ENCODE assay signal across 8 mouse cellular contexts in the genomic region with DNA sequence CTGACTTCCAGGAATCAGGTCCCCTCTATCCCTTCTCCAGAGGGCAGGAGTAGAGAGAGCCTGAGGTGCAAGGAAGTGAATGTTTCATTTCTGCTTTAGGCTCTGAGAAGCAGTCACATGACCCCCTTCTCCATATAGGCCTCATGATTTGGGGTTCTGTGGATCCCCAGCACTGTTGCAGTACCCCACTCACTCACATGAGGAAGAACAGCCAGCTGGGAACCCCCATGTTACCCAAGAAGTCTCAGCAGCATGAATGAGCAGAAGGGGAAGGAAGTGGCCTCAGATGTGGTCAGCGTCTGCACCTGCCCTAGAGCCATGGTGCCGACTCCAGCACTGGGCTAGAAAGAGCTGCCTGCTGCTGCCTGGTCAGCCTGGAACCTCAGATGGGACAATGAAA. TPM values are rescaled to one million over a fixed set of nuclear protein-coding genes. Genes with fewer than 3 reads are reported as not detected.
DNase-seq lines count a peak whose midpoint lies in the region; ATAC-seq and TF ChIP-seq lines count a peak whose summit lies in the region.

No protein-coding gene starts in this region.

- intact Hi-C loops in heart, postnatal 25 days (cut with DNase I) = no loop called here

- H3K27ac ChIP-seq in forebrain, embryonic 15.5 days (replicated peaks) = peak overlapping the region; percentile 80; the same call in 1 of the 2 replicates
- no peak overlapping the region for H3K27ac ChIP-seq in limb, embryonic 14.5 days (replicated peaks; ENCODE audit: low read depth, low read length)

- no peak for TF ChIP-seq POLR2A in limb, embryonic 14.5 days (IDR thresholded peaks at IDR 0.05; ENCODE audit: borderline replicate concordance, extremely low read depth, insufficient read depth, insufficient read length)

- no peaks in the 10 kb centered on the region for H3K9me3 ChIP-seq in forebrain, embryonic 15.5 days
- H3K9me3 ChIP-seq in limb, embryonic 14.5 days (ENCODE audit: control insufficient read depth, low read length) = no peaks in the 10 kb centered on the region

- H3K36me3 ChIP-seq in forebrain, embryonic 15.5 days = peaks cover 32% of the 10 kb centered on the region
- peaks cover 51% of the 10 kb centered on the region for H3K36me3 ChIP-seq in limb, embryonic 14.5 days (ENCODE audit: control insufficient read depth, insufficient read depth, low read length)

- no peak for ATAC-seq in forebrain, embryonic 15.5 days (replicated peaks)
- ATAC-seq in limb, embryonic 14.5 days (ENCODE audit: low FRiP score, low read depth) = no peak
- no peak for ATAC-seq in erythroblast, adult 5-6 weeks (replicated peaks; ENCODE audit: low FRiP score, poor library complexity, severe bottlenecking)

- H3K27me3 ChIP-seq in forebrain, embryonic 15.5 days = no peaks in the 10 kb centered on the region
- H3K27me3 ChIP-seq in limb, embryonic 14.5 days (ENCODE audit: control insufficient read depth, insufficient read depth, low read length) = no peaks in the 10 kb centered on the region

- no peak overlapping the region for H3K9ac ChIP-seq in forebrain, embryonic 15.5 days (replicated peaks)
- H3K9ac ChIP-seq in limb, embryonic 14.5 days (ENCODE audit: low read depth, low read length, severe bottlenecking) = 0 out of 2 replicates have a peak overlapping the region, but pooled peaks have one; percentile 6

- H3K4me3 ChIP-seq in forebrain, embryonic 15.5 days = no peak overlapping the region
- no peak overlapping the region for H3K4me3 ChIP-seq in limb, embryonic 14.5 days (replicated peaks; ENCODE audit: low read length)

- DNase-seq in heart, adult 8-10 months (ENCODE audit: low spot score) = peak; percentile 50
- DNase-seq in heart, postnatal 25 days (ENCODE audit: low spot score) = no peak
- DNase-seq in limb, embryonic 14.5 days (ENCODE audit: low spot score) = no peak
- DNase-seq in natural killer cell, adult 2 months (ENCODE audit: low spot score in 2 of 2) = peak; percentile 83 to 86
- no peak for DNase-seq in kidney, postnatal 14 days
- DNase-seq in embryo, embryonic 9.5 days (ENCODE audit: extremely low spot score) = no peak

- H3K4me1 ChIP-seq in forebrain, embryonic 15.5 days = peaks cover 59% of the 10 kb centered on the region
- peaks cover 40% of the 10 kb centered on the region for H3K4me1 ChIP-seq in limb, embryonic 14.5 days (ENCODE audit: control insufficient read depth, insufficient read depth, low read length)

- no peak overlapping the region for H3K4me2 ChIP-seq in forebrain, embryonic 15.5 days (replicated peaks)
- no peak overlapping the region for H3K4me2 ChIP-seq in limb, embryonic 14.5 days (replicated peaks; ENCODE audit: low read depth, low read length, severe bottlenecking)

- 93% methylated on average over 2 of the region's 2 CpGs for WGBS in forebrain, embryonic 15.5 days
- 77% methylated on average over 2 of the region's 2 CpGs for WGBS in limb, embryonic 14.5 days

RNA-seq across cellular contexts. Expression of a gene that starts 23.3 kb away (rescaled TPM):
- total RNA-seq in heart, adult 8-10 months (2022) = not detected
- total RNA-seq in heart, postnatal 25 days (2021) = not detected
- polyA plus RNA-seq in forebrain, embryonic 15.5 days (2015; fragmentation: Nextera tagmentation; extraction: Ambion mirVana) = 0.10 TPM in 1 of 2 replicates, not detected in the other
- polyA plus RNA-seq in limb, embryonic 14.5 days (2012; rRNA removed) = 0.06 and 0.12 TPM in 2 replicates
- polyA plus RNA-seq in limb, embryonic 14.5 days (2014; fragmentation: Nextera tagmentation; extraction: Ambion mirVana) = not detected in 2 replicates
- total RNA-seq in erythroblast, adult 5-6 weeks (2015; ENCODE audit: low replicate concordance) = not detected in 2 replicates
- total RNA-seq in erythroblast, adult 5-6 weeks (2017; ENCODE audit: low replicate concordance) = not detected in 2 replicates

RNA-seq across cellular contexts. Expression of a gene that starts 27.0 kb away (rescaled TPM):
- 10 to 100 TPM in 2 of 4 experiments, 1 to 10 TPM in 2; 8.5 to 13.9 (median 9.8) TPM for total RNA-seq in heart, adult 8-10 months (2022)
- 10 to 100 TPM; 11.9 to 13.8 TPM for total RNA-seq in heart, postnatal 25 days (2021)
- 84.6 and 87.8 TPM in 2 replicates for polyA plus RNA-seq in forebrain, embryonic 15.5 days (2015; fragmentation: Nextera tagmentation; extraction: Ambion mirVana)
- polyA plus RNA-seq in limb, embryonic 14.5 days (2012; rRNA removed) = 86.6 and 108 TPM in 2 replicates
- polyA plus RNA-seq in limb, embryonic 14.5 days (2014; fragmentation: Nextera tagmentation; extraction: Ambion mirVana) = 61.6 and 63.1 TPM in 2 replicates
- total RNA-seq in erythroblast, adult 5-6 weeks (2015; ENCODE audit: low replicate concordance) = 1.5 TPM in 1 of 2 replicates, not detected in the other
- total RNA-seq in erythroblast, adult 5-6 weeks (2017; ENCODE audit: low replicate concordance) = 0.28 and 4.2 TPM in 2 replicates

RNA-seq across cellular contexts. Expression of a gene that starts 34.1 kb away (rescaled TPM):
- 1 to 10 TPM in 2 of 4 experiments, not detected in 2; 1.4 TPM for total RNA-seq in heart, adult 8-10 months (2022)
- 1 to 10 TPM in 1 of 2 experiments, not detected in 1; 1.4 TPM for total RNA-seq in heart, postnatal 25 days (2021)
- polyA plus RNA-seq in forebrain, embryonic 15.5 days (2015; fragmentation: Nextera tagmentation; extraction: Ambion mirVana) = 0.60 and 0.92 TPM in 2 replicates
- polyA plus RNA-seq in limb, embryonic 14.5 days (2012; rRNA removed) = 1.1 TPM in 1 of 2 replicates, not detected in the other
- polyA plus RNA-seq in limb, embryonic 14.5 days (2014; fragmentation: Nextera tagmentation; extraction: Ambion mirVana) = 0.61 and 1.1 TPM in 2 replicates
- 5.9 TPM in 1 of 2 replicates, not detected in the other for total RNA-seq in erythroblast, adult 5-6 weeks (2015; ENCODE audit: low replicate concordance)
- total RNA-seq in erythroblast, adult 5-6 weeks (2017; ENCODE audit: low replicate concordance) = not detected in 2 replicates

RNA-seq across cellular contexts. Expression of a gene that starts 43.3 kb away (rescaled TPM):
- total RNA-seq in heart, adult 8-10 months (2022) = 1 to 10 TPM; 1.2 to 2.4 (median 2.1) TPM
- total RNA-seq in heart, postnatal 25 days (2021) = 1 to 10 TPM; 1.7 to 3.1 TPM
- polyA plus RNA-seq in forebrain, embryonic 15.5 days (2015; fragmentation: Nextera tagmentation; extraction: Ambion mirVana) = 0.50 and 0.68 TPM in 2 replicates
- 2.1 and 3.3 TPM in 2 replicates for polyA plus RNA-seq in limb, embryonic 14.5 days (2012; rRNA removed)
- 1.0 and 1.4 TPM in 2 replicates for polyA plus RNA-seq in limb, embryonic 14.5 days (2014; fragmentation: Nextera tagmentation; extraction: Ambion mirVana)
- not detected in 2 replicates for total RNA-seq in erythroblast, adult 5-6 weeks (2015; ENCODE audit: low replicate concordance)
- not detected in 2 replicates for total RNA-seq in erythroblast, adult 5-6 weeks (2017; ENCODE audit: low replicate concordance)

RNA-seq across cellular contexts. Expression of a gene that starts 43.6 kb away (rescaled TPM):
- 10 to 100 TPM in 3 of 4 experiments, 1 to 10 TPM in 1; 9.9 to 13.2 (median 10.6) TPM for total RNA-seq in heart, adult 8-10 months (2022)
- total RNA-seq in heart, postnatal 25 days (2021) = 10 to 100 TPM; 11.5 to 11.6 TPM
- 41.8 and 42.3 TPM in 2 replicates for polyA plus RNA-seq in forebrain, embryonic 15.5 days (2015; fragmentation: Nextera tagmentation; extraction: Ambion mirVana)
- polyA plus RNA-seq in limb, embryonic 14.5 days (2012; rRNA removed) = 52.4 and 52.6 TPM in 2 replicates
- polyA plus RNA-seq in limb, embryonic 14.5 days (2014; fragmentation: Nextera tagmentation; extraction: Ambion mirVana) = 29.7 and 31.1 TPM in 2 replicates
- total RNA-seq in erythroblast, adult 5-6 weeks (2015; ENCODE audit: low replicate concordance) = 4.0 and 6.3 TPM in 2 replicates
- total RNA-seq in erythroblast, adult 5-6 weeks (2017; ENCODE audit: low replicate concordance) = 2.8 and 2.9 TPM in 2 replicates

Comparison
In these comparisons a context has a peak if more than half of its experiments do, and no peak if none do; other contexts are left out.
1. DNase-seq: peak in heart, adult 8-10 months (single experiment) and natural killer cell, adult 2 months (2 of 2); none in heart, postnatal 25 days (single experiment), limb, embryonic 14.5 days (single experiment), kidney, postnatal 14 days (single experiment) and embryo, embryonic 9.5 days (single experiment).